Mouse (Mus musculus) lung, adult 2 months (tissue): ENCODE data around the gene Vac14.
"Not testable (repeated sequence)": the region's sequence is repeated elsewhere in the genome, so short reads cannot be mapped to it uniquely, and the experiment has no call there.

Source experiments
- CTCF ChIP-seq: fragments of 200-500 bp; IDR thresholded peaks from 2 replicates; pipeline ENCODE4 v1.5.1; 2011; ENCODE audit warnings: mild to moderate bottlenecking, low read length, control low read depth; ENCODE audit not compliant: insufficient read depth
- POLR2A ChIP-seq: fragments of 200-500 bp; IDR thresholded peaks from 2 replicates; pipeline ENCODE4 v1.6.1; 2011; ENCODE audit warnings: low read depth, mild to moderate bottlenecking, control low read depth, low read length, borderline replicate concordance; ENCODE audit errors: extremely low read depth

GRCm38 (mm10) chr8:110667590-110668177 is 49.3 kb downstream of the Vac14 start:
- not testable (repeated sequence) for TF ChIP-seq CTCF, POLR2A
